Mouse (Mus musculus): ENCODE measurements around the gene 1700086D15Rik. TPM values are rescaled to one million over a fixed set of nuclear protein-coding genes. Genes with fewer than 3 reads are reported as not detected.

The 1700086D15Rik gene
- polyA plus RNA-seq, 1 experiment from 2014 or later, result not detected

DNA sequence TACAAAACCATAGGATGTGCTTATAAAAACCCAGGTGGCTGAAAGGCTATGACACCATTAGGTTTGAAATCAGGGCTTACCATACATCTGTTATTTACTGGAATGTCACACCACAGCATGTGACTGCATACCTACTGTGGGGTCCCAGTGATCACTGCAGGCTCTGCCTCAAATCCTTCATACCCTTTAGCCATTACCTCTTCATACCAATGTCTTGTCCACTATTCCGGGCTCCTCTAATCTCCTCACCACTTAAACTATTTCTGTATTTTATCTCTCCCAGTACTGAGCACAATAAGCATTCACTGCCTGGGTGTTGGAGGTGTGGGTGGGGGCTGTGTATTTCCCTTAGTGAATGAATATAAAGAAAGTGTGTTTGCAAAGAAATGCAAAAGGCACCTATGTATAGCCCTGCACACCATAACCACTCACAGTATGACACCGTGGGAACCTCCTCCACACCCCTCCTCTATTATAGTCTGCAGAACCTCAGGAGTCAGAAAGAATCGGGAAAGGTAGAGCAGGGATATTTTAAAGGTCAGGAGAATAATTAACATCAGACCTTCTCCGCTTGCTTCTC is 16.8 kb downstream of the 1700086D15Rik start:
- ATAC-seq (ENCODE audit: low FRiP score, low TSS enrichment), result no peak
- no peak overlapping the region for H3K27ac ChIP-seq (ENCODE audit: low read length)
- H3K9ac ChIP-seq (replicated peaks; ENCODE audit: low read length), result no peak overlapping the region
- 65% methylated on average over 4 of the region's 4 CpGs for WGBS
- H3K27me3 ChIP-seq (ENCODE audit: insufficient read depth, low read length), result no peaks in the 10 kb centered on the region
- H3K36me3 ChIP-seq (ENCODE audit: insufficient read depth, low read length), result no peaks in the 10 kb centered on the region
- H3K9me3 ChIP-seq (ENCODE audit: low read length), result no peaks in the 10 kb centered on the region
- H3K4me3 ChIP-seq (ENCODE audit: low read length), result no peak overlapping the region
- H3K4me1 ChIP-seq (ENCODE audit: insufficient read depth, low read length), result no peaks in the 10 kb centered on the region; the same call in 1 of the 2 replicates
- H3K4me2 ChIP-seq (replicated peaks; ENCODE audit: low read depth, low read length), result no peak overlapping the region

DNA sequence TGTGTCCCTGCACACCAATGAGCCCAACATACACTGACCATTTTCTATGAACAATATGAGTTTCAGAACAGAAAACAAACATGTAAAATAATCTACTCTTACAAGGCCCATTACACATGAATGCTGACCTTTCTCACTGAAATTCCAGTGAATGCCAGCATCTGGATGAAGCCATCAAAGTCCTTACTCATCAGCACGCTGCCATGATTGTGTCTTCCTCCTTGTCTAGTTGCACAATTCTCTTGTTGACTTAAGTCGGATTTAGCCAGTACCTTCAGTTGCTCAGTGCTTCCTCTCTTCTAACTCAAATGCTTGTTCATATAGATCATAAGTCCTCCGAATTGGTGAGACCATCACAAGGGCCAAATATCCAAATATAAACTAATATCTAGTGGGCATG is 20.7 kb downstream of the 1700086D15Rik start:
- Histone ChIP-seq H3K4me1 (ENCODE audit: insufficient read depth, low read length) (no peaks in the 10 kb centered on the region; the same call in 1 of the 2 replicates), H3K27ac (ENCODE audit: low read length) (no peak overlapping the region), H3K36me3 (ENCODE audit: insufficient read depth, low read length) (no peaks in the 10 kb centered on the region), H3K4me2 (replicated peaks; ENCODE audit: low read depth, low read length) (no peak overlapping the region), H3K9me3 (ENCODE audit: low read length) (no peaks in the 10 kb centered on the region), H3K9ac (replicated peaks; ENCODE audit: low read length) (no peak overlapping the region), H3K4me3 (ENCODE audit: low read length) (no peak overlapping the region), H3K27me3 (ENCODE audit: insufficient read depth, low read length) (no peaks in the 10 kb centered on the region)
- WGBS, result 78% methylated on average over 3 of the region's 3 CpGs
- no peak for ATAC-seq (ENCODE audit: low FRiP score, low TSS enrichment)

DNA sequence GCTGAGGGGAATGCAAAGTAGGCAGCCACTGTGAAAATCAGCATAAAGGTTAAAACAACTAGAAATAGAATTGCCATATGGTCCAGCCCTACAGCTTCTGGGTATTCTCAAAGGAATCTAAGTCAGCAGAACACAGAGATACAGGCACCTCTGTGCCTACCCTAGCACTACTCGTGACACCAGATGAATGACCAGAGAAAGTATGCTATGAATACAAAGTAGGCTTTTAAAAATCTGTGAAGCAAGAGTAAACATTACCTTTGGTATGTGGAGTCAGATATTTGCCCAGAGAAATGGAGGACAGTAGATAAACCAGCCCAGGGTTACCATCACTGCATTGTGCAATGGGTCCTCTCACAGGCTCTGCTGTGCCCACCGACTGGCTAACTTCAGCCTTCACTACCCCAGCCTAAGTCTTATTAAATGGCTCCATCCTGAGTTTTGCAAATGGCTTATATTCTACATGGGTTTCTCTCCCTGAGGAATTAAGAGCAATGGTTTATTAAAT is 22.5 kb downstream of the 1700086D15Rik start:
- no peaks in the 10 kb centered on the region for H3K4me1 ChIP-seq (ENCODE audit: insufficient read depth, low read length)
- WGBS, result 79% methylated on average over 2 of the region's 2 CpGs
- no peak overlapping the region for H3K27ac ChIP-seq (ENCODE audit: low read length)
- H3K9ac ChIP-seq (replicated peaks; ENCODE audit: low read length), result no peak overlapping the region
- H3K4me3 ChIP-seq (ENCODE audit: low read length), result no peak overlapping the region
- no peak for ATAC-seq (ENCODE audit: low FRiP score, low TSS enrichment)
- no peaks in the 10 kb centered on the region for H3K27me3 ChIP-seq (ENCODE audit: insufficient read depth, low read length)
- no peaks in the 10 kb centered on the region for H3K36me3 ChIP-seq (ENCODE audit: insufficient read depth, low read length)
- H3K9me3 ChIP-seq (ENCODE audit: low read length), result no peaks in the 10 kb centered on the region
- no peak overlapping the region for H3K4me2 ChIP-seq (replicated peaks; ENCODE audit: low read depth, low read length)

DNA sequence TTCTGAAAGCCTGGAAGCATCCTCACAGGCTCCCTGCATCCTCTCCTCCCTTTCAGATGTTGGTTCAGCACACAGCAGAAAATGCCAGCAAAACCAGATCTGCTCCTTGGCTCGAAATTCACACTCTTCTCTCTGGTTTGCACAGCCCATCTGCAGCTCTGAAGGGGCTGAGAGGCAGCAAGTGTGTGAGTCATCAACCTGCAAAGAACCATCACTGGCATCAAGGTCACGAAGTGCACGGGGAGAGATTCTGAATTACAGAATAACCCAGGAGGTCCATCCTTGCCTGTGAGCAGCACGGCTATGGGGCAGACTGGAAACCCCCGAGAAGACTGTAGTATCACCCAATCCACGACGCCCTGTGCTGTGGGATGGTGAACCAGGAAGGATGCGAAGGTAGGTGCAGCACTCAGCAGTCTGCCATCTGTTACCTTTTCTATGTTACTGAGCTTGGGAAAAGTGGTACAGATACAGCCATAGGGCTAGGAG is 24.4 kb downstream of the 1700086D15Rik start:
- H3K27me3 ChIP-seq (ENCODE audit: insufficient read depth, low read length), result no peaks in the 10 kb centered on the region
- ATAC-seq (ENCODE audit: low FRiP score, low TSS enrichment), result no peak
- no peaks in the 10 kb centered on the region for H3K4me1 ChIP-seq (ENCODE audit: insufficient read depth, low read length)
- H3K27ac ChIP-seq (ENCODE audit: low read length), result no peak overlapping the region
- H3K9ac ChIP-seq (replicated peaks; ENCODE audit: low read length), result no peak overlapping the region
- no peaks in the 10 kb centered on the region for H3K36me3 ChIP-seq (ENCODE audit: insufficient read depth, low read length)
- H3K9me3 ChIP-seq (ENCODE audit: low read length), result no peaks in the 10 kb centered on the region
- H3K4me3 ChIP-seq (ENCODE audit: low read length), result no peak overlapping the region
- H3K4me2 ChIP-seq (replicated peaks; ENCODE audit: low read depth, low read length), result no peak overlapping the region
- WGBS, result 84% methylated on average over 8 of the region's 8 CpGs

DNA sequence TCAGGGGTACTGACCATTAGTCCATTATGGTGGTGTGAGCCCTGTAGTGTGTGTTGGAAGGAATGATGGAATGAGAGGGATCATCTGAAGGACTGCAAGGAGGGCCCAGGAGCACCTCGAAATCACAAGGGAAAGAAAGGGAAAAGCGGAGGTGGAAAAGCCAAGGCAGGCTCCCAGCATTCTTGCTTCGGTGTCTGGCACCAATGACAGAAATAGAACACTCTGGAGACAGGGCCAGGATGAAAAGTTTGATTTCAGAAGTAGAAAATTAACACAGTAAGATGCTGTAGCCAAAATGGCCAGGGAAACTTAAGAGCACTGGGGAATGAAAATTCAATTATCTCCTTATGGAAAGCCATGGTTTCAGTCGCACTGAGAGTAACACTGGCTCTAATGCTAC is 26.0 kb downstream of the 1700086D15Rik start:
- Histone ChIP-seq H3K9me3 (ENCODE audit: low read length) (no peaks in the 10 kb centered on the region), H3K36me3 (ENCODE audit: insufficient read depth, low read length) (no peaks in the 10 kb centered on the region)
- WGBS, result 79% methylated on average over 4 of the region's 4 CpGs

DNA sequence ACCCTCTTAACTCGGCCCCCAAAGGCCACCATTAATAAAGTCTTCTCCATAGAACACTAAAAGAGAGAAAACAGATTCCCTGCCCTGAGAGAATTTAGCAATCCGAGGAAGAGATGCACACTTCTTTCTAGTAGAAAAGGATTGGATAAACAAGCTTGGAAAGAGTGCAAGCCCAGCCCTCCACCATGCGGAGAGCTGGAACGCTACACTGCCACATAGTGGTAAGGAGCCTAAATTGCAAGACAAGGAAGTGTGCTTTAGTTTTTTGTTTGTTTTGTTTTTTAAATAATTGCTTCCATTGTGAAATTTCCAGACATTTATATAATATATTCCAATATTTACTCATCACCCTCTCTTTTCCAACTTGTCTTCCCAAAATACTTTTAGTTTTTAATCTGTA is 30.6 kb downstream of the 1700086D15Rik start:
- H3K9ac ChIP-seq (replicated peaks; ENCODE audit: low read length), result no peak overlapping the region
- H3K9me3 ChIP-seq (ENCODE audit: low read length), result no peaks in the 10 kb centered on the region
- H3K4me2 ChIP-seq (replicated peaks; ENCODE audit: low read depth, low read length), result no peak overlapping the region
- WGBS, result 85% methylated on average over 4 of the region's 4 CpGs
- no peak for ATAC-seq (ENCODE audit: low FRiP score, low TSS enrichment)
- no peaks in the 10 kb centered on the region for H3K27me3 ChIP-seq (ENCODE audit: insufficient read depth, low read length)
- H3K4me3 ChIP-seq (ENCODE audit: low read length), result no peak overlapping the region
- H3K27ac ChIP-seq (ENCODE audit: low read length), result 0 out of 2 replicates have a peak overlapping the region, but pooled peaks have one; percentile 36
- no peaks in the 10 kb centered on the region for H3K36me3 ChIP-seq (ENCODE audit: insufficient read depth, low read length)
- peaks cover 30% of the 10 kb centered on the region for H3K4me1 ChIP-seq (ENCODE audit: insufficient read depth, low read length)

More for the DNA sequence above, 26.0 kb downstream of the 1700086D15Rik start:
- H3K4me2 ChIP-seq (replicated peaks; ENCODE audit: low read depth, low read length), result no peak overlapping the region
- H3K27ac ChIP-seq (ENCODE audit: low read length), result no peak overlapping the region
- H3K4me1 ChIP-seq (ENCODE audit: insufficient read depth, low read length), result no peaks in the 10 kb centered on the region
- ATAC-seq (ENCODE audit: low FRiP score, low TSS enrichment), result no peak
- no peaks in the 10 kb centered on the region for H3K27me3 ChIP-seq (ENCODE audit: insufficient read depth, low read length)
- no peak overlapping the region for H3K9ac ChIP-seq (replicated peaks; ENCODE audit: low read length)
- no peak overlapping the region for H3K4me3 ChIP-seq (ENCODE audit: low read length)

DNA sequence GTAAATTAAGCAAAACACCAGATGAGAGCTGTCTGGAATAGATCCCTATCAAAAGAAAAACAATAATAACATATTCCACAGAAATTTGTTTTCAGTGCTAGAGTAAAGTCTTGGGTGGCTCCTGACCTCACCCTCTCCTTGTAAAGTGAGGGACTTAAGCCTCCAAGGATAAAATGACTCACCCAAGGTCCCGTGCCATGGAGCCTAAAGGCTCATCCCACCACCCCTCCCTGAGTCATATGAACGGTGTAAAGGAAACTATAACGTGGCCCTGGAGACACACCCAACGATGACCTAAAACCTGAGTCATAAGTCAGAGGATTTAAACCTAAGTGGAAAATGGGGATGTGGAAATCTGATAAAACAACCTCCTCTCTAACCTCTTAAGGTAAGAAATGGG is 31.0 kb downstream of the 1700086D15Rik start:
- Histone ChIP-seq H3K9me3 (ENCODE audit: low read length) (no peaks in the 10 kb centered on the region), H3K36me3 (ENCODE audit: insufficient read depth, low read length) (no peaks in the 10 kb centered on the region), H3K4me1 (ENCODE audit: insufficient read depth, low read length) (peaks cover 30% of the 10 kb centered on the region), H3K27me3 (ENCODE audit: insufficient read depth, low read length) (no peaks in the 10 kb centered on the region), H3K4me2 (replicated peaks; ENCODE audit: low read depth, low read length) (no peak overlapping the region), H3K27ac (ENCODE audit: low read length) (0 out of 2 replicates have a peak overlapping the region, but pooled peaks have one; percentile 36), H3K9ac (replicated peaks; ENCODE audit: low read length) (no peak overlapping the region), H3K4me3 (ENCODE audit: low read length) (no peak overlapping the region)
- WGBS, result 68% methylated on average over 4 of the region's 4 CpGs
- no peak for ATAC-seq (ENCODE audit: low FRiP score, low TSS enrichment)

DNA sequence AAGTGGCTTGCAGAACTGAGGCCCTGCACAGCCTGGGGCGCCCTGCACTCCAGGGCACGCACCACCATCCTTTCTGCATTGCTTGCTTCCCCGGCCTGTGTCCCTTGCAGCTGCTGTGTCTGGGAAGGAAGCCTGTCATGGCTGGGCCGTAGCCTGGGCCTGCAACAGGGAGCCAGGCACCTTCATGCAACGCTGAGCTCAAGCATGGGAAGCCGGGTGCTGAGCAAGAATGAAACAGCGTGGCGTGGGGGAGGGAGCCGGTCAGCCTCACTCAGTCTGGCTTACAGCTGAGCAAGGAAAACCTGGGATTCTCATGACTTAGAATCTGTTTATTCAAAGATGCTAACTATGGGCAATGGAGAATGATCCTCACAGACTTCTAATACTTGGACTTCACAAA is 33.1 kb downstream of the 1700086D15Rik start:
- WGBS, result 37% methylated on average over 9 of the region's 9 CpGs
- H3K4me3 ChIP-seq (ENCODE audit: low read length), result no peak overlapping the region
- no peaks in the 10 kb centered on the region for H3K36me3 ChIP-seq (ENCODE audit: insufficient read depth, low read length)
- no peak overlapping the region for H3K4me2 ChIP-seq (replicated peaks; ENCODE audit: low read depth, low read length)
- H3K27me3 ChIP-seq (ENCODE audit: insufficient read depth, low read length), result no peaks in the 10 kb centered on the region
- H3K9ac ChIP-seq (replicated peaks; ENCODE audit: low read length), result peak overlapping the region; percentile 44
- peak overlapping the region; percentile 80 for H3K27ac ChIP-seq (ENCODE audit: low read length)
- H3K9me3 ChIP-seq (ENCODE audit: low read length), result no peaks in the 10 kb centered on the region
- peaks cover 30% of the 10 kb centered on the region for H3K4me1 ChIP-seq (ENCODE audit: insufficient read depth, low read length)
- ATAC-seq (ENCODE audit: low FRiP score, low TSS enrichment), result peak; percentile 84

DNA sequence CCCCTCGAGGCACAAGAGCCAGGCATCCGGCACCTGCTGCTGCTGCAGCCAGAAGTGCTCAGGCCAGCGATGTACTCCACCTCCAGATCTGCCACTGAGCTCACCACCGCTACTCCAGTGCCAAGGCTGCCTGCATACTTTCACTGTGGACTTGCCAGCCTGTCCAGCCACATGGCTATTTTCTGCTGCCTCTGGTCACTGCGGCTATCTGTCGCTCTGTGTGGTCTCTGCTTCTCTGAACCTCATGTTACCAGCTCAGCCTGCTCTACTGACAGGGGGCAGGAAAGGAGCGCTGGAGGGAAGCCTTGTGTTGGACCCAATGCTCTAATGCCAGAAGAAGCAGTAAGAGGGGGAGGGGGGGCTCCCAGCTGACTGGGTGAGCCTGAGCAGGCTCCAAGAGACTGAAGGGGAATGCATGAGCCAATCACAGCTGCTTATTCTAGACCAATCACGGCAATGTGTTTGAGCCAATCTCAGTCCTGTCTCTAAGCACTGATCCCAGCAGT is 34.7 kb downstream of the 1700086D15Rik start:
- no peak overlapping the region for H3K4me2 ChIP-seq (replicated peaks; ENCODE audit: low read depth, low read length)
- H3K9me3 ChIP-seq (ENCODE audit: low read length), result no peaks in the 10 kb centered on the region
- peak; percentile 80 for ATAC-seq (ENCODE audit: low FRiP score, low TSS enrichment)
- no peaks in the 10 kb centered on the region for H3K36me3 ChIP-seq (ENCODE audit: insufficient read depth, low read length)
- H3K4me1 ChIP-seq (ENCODE audit: insufficient read depth, low read length), result peaks cover 30% of the 10 kb centered on the region
- H3K9ac ChIP-seq (replicated peaks; ENCODE audit: low read length), result no peak overlapping the region
- no peaks in the 10 kb centered on the region for H3K27me3 ChIP-seq (ENCODE audit: insufficient read depth, low read length)
- H3K4me3 ChIP-seq (ENCODE audit: low read length), result no peak overlapping the region
- peak overlapping the region; percentile 55 for H3K27ac ChIP-seq (ENCODE audit: low read length)
- WGBS, result 42% methylated on average over 8 of the region's 8 CpGs

DNA sequence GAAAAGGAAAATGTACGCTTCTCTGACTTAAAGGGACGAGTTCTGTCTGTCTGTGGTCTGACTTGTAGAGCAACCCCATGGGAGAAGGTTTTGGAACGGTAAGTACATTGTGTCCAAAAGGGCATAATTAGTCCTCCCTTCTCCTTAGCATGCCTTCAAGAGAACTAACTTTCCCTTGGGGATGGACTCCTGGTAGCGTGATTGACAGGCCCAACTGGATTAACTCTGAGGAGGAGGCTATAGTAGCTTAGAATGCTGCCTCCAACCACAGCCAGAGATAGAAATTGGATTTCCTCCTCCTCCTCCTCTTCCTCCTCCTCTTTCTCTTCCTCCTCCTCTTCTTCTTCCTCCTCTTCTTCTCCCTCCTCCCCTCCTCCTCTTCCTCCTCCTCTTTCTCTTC is 39.4 kb downstream of the 1700086D15Rik start:
- WGBS, result 88% methylated on average over 4 of the region's 4 CpGs
- Histone ChIP-seq H3K36me3 (ENCODE audit: insufficient read depth, low read length) (no peaks in the 10 kb centered on the region), H3K4me3 (ENCODE audit: low read length) (no peak overlapping the region), H3K9me3 (ENCODE audit: low read length) (no peaks in the 10 kb centered on the region), H3K4me2 (replicated peaks; ENCODE audit: low read depth, low read length) (no peak overlapping the region), H3K27me3 (ENCODE audit: insufficient read depth, low read length) (no peaks in the 10 kb centered on the region), H3K27ac (ENCODE audit: low read length) (no peak overlapping the region), H3K4me1 (ENCODE audit: insufficient read depth, low read length) (peaks cover 10% of the 10 kb centered on the region), H3K9ac (replicated peaks; ENCODE audit: low read length) (no peak overlapping the region)
- ATAC-seq (ENCODE audit: low FRiP score, low TSS enrichment), result no peak
